Mouse (Mus musculus): ENCODE results near the gene Cct7. TPM values are rescaled to one million over a fixed set of nuclear protein-coding genes. Genes with fewer than 3 reads are reported as not detected.

Gene Cct7
- polyA plus RNA-seq, 1 experiment from 2014 or later, result 574 TPM

DNA sequence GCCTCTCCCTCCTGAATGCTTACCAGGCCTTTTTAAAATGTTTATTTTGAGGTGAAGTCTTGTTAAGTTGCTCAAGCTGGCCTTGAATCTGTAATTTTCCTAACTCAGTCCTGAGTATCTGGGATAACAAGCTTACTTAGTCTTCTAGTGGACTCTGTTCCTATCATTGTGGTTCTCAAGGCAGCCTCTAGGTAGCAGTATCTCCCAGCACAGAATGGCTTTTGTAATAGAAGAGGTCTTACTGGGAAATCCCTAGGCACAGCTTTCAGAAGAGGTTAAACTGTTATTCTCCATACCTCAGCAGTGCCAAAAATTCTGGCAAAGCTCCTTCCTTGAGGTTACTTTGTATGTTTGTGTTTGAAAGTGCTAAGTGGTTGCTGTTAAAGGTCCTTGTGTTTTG, 14.1 kb downstream of the Cct7 start:
- H3K27ac ChIP-seq (replicated peaks), result no peak overlapping the region
- no peak for ATAC-seq (ENCODE audit: low FRiP score, low read depth)
- H3K9ac ChIP-seq (replicated peaks), result no peak overlapping the region
- no peaks in the 10 kb centered on the region for H3K4me1 ChIP-seq
- H3K36me3 ChIP-seq, result peaks cover 94% of the 10 kb centered on the region
- H3K4me3 ChIP-seq, result no peak overlapping the region
- no peak overlapping the region for H3K4me2 ChIP-seq (replicated peaks)
- H3K27me3 ChIP-seq, result no peaks in the 10 kb centered on the region
- H3K9me3 ChIP-seq, result no peaks in the 10 kb centered on the region

DNA sequence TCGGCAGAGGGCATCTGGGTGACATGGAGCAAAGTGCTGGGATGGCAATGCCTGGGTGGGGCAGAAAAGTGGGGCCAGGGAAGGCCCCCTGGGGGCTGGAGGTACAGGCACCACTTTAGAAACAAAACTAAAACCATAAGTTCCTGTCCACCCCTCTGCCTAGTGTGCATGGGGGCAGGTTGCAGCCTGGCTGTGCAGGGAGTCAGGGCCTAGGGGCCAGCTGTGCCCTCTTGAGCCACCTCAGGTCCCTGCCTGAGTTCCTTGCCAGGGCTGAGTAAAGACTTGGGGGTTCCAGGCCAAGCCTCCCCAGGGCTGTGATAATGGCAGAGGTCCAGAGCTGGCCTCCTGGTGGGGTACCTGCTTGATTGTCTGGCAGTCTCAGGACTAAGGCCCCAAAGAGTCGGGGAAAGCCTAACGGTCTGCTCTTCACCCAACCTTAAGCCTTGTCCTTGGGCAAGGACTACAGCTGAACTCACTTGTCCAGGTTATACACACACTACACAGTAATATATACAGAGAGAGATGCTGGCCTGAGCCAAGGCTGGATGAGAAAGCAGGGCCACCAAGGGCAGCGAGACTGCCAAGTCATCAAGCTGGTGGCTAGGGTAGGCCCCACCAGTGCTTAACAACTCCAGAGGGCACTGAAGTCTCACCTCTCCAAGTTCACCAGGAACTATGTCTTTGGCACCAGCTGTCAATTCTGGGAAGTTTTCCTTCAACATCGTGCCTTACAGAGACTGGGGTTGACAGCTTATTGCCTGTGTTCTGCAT, 18.5 kb downstream of the Cct7 start:
- H3K4me1 ChIP-seq, result peaks cover 3% of the 10 kb centered on the region; the same call in 1 of the 2 replicates
- H3K4me3 ChIP-seq, result no peak overlapping the region
- no peak overlapping the region for H3K27ac ChIP-seq (replicated peaks)
- H3K9ac ChIP-seq (replicated peaks), result no peak overlapping the region
- ATAC-seq (ENCODE audit: low FRiP score, low read depth), result no peak
- 77% methylated on average over 5 of the region's 5 CpGs for WGBS
- H3K4me2 ChIP-seq (replicated peaks), result no peak overlapping the region
- H3K9me3 ChIP-seq, result no peaks in the 10 kb centered on the region
- peaks cover 51% of the 10 kb centered on the region for H3K36me3 ChIP-seq
- H3K27me3 ChIP-seq, result no peaks in the 10 kb centered on the region

DNA sequence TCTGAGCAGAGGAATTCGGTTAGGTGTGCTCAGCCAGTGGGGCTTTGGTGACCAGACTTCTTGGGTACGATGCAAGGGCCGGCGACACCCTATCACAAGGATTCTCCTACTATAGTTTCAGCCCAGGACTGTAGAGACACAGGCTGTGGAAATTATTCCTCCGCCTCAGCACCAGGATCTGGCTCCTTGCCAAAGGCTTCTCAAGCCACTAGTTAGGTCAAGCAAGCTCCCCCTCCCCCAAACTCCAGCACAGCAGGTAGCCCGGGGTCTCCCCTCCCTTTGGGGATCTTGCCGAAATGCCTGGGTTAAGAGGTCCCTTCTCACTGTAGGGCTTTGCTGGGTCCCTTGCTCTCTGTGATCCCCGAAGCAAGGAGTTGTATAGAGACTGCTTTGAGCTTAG, 20.6 kb downstream of the Cct7 start:
- ATAC-seq (ENCODE audit: low FRiP score, low read depth), result no peak
- Histone ChIP-seq H3K4me2 (replicated peaks) (no peak overlapping the region), H3K9me3 (no peaks in the 10 kb centered on the region), H3K9ac (replicated peaks) (no peak overlapping the region), H3K36me3 (peaks cover 30% of the 10 kb centered on the region), H3K27me3 (no peaks in the 10 kb centered on the region), H3K4me3 (no peak overlapping the region), H3K4me1 (peaks cover 3% of the 10 kb centered on the region; the same call in 1 of the 2 replicates), H3K27ac (replicated peaks) (no peak overlapping the region)
- 66% methylated on average over 8 of the region's 8 CpGs for WGBS

DNA sequence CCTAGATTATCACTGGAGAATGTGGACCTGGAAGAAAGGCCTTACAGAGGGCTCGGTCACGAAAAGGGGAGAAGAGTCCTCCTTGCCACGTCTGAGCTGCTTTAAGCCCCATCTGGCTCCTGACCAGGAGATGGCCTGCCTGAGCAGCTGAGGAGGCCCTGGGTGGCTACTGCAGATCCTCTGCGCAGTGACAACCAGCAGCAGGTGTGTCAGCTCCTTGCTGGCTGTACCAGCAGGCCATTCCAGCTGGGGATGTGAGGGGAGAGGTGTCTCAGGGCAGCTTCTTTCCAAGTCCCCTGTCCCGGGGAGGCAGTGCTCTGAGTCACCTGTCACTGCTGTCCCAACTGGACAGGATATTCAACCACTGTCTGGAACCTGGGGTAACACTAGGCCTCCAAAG, 21.2 kb downstream of the Cct7 start:
- no peak overlapping the region for H3K4me3 ChIP-seq
- peaks cover 24% of the 10 kb centered on the region for H3K36me3 ChIP-seq
- H3K27me3 ChIP-seq, result peaks cover 2% of the 10 kb centered on the region; the same call in 1 of the 2 replicates
- ATAC-seq (ENCODE audit: low FRiP score, low read depth), result no peak
- H3K9me3 ChIP-seq, result no peaks in the 10 kb centered on the region
- H3K27ac ChIP-seq (replicated peaks), result no peak overlapping the region
- H3K9ac ChIP-seq (replicated peaks), result no peak overlapping the region
- 50% methylated on average over 5 of the region's 5 CpGs for WGBS
- peaks cover 3% of the 10 kb centered on the region; the same call in 1 of the 2 replicates for H3K4me1 ChIP-seq
- no peak overlapping the region for H3K4me2 ChIP-seq (replicated peaks)

DNA sequence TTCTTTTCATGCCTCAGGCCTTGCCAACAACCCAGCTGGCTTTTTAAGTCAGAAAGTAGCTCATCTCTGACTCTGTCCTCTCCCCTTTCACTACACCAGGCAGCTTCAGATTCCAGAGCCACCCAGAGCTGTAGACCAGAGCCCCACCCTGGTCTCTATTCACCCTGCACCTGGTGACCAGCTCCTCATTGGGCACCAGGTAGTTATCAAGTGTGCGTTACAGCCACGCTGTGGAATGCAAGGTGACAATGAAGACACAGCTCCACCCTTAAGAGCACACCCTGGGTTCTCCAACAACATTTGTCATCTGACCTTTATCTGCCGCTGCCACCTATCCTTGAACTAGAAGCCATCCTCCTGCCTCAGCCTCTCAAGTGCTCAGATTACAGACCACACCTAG, 24.3 kb downstream of the Cct7 start:
- Histone ChIP-seq H3K36me3 (no peaks in the 10 kb centered on the region; the same call in 1 of the 2 replicates), H3K27ac (replicated peaks) (no peak overlapping the region), H3K9ac (replicated peaks) (no peak overlapping the region), H3K4me2 (replicated peaks) (no peak overlapping the region), H3K9me3 (no peaks in the 10 kb centered on the region), H3K4me1 (peaks cover 3% of the 10 kb centered on the region; the same call in 1 of the 2 replicates), H3K27me3 (peaks cover 9% of the 10 kb centered on the region), H3K4me3 (no peak overlapping the region)
- WGBS, result 92% methylated on average over 3 of the region's 3 CpGs
- ATAC-seq (ENCODE audit: low FRiP score, low read depth), result no peak

DNA sequence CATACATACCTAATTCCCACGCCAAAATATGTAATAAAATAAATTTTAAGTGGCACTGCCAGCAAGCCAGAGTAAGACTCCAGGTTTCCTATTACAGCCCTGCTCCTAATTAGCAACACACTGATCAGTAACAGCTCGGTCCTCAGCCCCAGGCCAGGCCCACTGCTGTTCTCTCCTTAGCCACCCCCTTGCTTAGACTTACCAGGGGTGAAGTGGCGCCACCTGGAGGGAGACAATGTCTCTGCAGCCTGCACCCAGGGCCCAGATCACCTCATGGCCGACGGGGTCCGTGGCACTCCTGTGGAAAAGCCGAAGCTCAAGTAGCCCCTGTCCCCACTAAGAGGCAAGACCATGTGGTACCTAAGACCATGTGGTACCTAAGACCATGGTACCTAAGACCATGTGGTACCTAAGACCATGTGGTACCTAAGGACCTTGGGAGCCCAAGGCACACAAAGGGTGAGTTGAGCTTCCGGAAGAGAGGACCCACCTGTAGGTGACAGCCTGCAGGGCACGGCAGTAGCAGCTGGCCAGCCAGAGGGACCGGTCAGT, 26.1 kb downstream of the Cct7 start:
- Histone ChIP-seq H3K4me1 (no peaks in the 10 kb centered on the region), H3K27me3 (peaks cover 17% of the 10 kb centered on the region), H3K9me3 (no peaks in the 10 kb centered on the region), H3K4me3 (no peak overlapping the region), H3K27ac (replicated peaks) (no peak overlapping the region), H3K36me3 (no peaks in the 10 kb centered on the region; the same call in 1 of the 2 replicates), H3K9ac (replicated peaks) (no peak overlapping the region), H3K4me2 (replicated peaks) (no peak overlapping the region)
- WGBS, result 47% methylated on average over 10 of the region's 10 CpGs
- ATAC-seq (ENCODE audit: low FRiP score, low read depth), result peak; percentile 49; the same call in 1 of the 2 replicates

DNA sequence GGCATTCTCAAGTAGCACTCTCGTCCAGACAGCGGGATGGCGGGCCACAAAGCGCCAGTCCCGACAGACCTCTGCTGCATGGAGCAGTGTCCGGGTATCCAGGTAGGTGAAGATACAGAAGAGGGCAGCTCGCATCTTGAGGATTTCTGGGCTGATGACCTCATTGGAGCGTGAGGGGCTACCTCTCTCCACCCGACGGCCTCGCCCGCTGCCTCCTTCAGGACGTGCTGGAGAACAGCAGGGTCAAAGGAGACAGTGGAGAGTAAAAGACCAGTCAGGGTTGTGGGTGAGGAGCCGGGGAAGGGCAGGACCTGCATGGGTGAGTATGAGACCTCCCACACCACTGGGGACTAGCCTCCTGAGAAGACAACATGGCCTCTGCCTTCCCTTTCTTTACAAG, 27.1 kb downstream of the Cct7 start:
- Histone ChIP-seq H3K4me3 (no peak overlapping the region), H3K36me3 (no peaks in the 10 kb centered on the region; the same call in 1 of the 2 replicates), H3K9ac (replicated peaks) (no peak overlapping the region), H3K4me2 (replicated peaks) (no peak overlapping the region), H3K27me3 (peaks cover 27% of the 10 kb centered on the region), H3K27ac (replicated peaks) (no peak overlapping the region), H3K9me3 (no peaks in the 10 kb centered on the region), H3K4me1 (no peaks in the 10 kb centered on the region)
- WGBS, result 38% methylated on average over 14 of the region's 14 CpGs
- ATAC-seq (ENCODE audit: low FRiP score, low read depth), result no peak

DNA sequence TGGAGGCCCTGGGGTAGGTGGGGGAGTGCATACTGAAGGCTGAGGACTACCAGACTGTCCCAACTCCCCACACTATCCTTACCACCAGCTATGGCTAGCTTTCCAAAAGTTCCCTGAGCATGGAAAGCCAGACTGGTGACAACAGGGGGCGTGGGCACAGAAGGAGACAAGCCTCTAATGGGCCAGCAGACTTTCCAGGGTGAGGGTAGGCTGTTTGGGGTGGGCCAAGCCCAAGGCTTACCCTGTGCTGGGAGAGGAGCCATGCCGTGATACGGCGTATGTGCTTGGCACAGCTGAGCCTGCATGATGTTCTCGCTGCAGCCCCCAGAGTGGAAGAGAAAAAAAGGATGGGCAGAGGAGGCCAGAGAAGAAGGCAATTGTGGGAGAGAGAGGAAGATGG, 28.7 kb downstream of the Cct7 start:
- no peak overlapping the region for H3K9ac ChIP-seq (replicated peaks)
- WGBS, result 83% methylated on average over 5 of the region's 5 CpGs
- H3K9me3 ChIP-seq, result no peaks in the 10 kb centered on the region
- no peaks in the 10 kb centered on the region for H3K36me3 ChIP-seq
- H3K4me1 ChIP-seq, result peaks cover 13% of the 10 kb centered on the region
- H3K27ac ChIP-seq (replicated peaks), result no peak overlapping the region
- H3K4me2 ChIP-seq (replicated peaks), result no peak overlapping the region
- peaks cover 42% of the 10 kb centered on the region for H3K27me3 ChIP-seq
- no peak for ATAC-seq (ENCODE audit: low FRiP score, low read depth)
- no peak overlapping the region for H3K4me3 ChIP-seq

DNA sequence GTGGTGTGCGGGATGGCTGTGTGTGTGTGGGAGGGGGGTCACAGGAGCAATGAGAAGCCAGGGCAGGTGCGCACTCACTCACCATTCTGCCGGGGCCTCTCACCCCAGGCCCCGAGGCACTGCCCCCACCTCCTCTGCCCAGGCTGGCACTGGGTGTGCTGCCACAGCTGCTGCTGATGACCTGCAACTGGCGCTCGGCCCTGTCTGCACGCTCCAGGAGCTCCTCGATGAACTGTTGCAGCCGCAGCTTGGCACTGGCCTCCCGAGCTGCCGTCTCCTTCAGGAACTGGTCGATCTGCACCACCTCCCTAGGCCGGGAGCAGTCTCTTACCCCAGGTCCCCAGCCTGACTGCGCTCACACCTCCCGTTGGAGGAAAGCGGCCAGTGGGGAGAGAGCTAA, 29.4 kb downstream of the Cct7 start:
- WGBS, result 84% methylated on average over 16 of the region's 16 CpGs
- Histone ChIP-seq H3K36me3 (no peaks in the 10 kb centered on the region), H3K4me3 (no peak overlapping the region), H3K4me2 (replicated peaks) (no peak overlapping the region), H3K27ac (replicated peaks) (no peak overlapping the region), H3K4me1 (peaks cover 13% of the 10 kb centered on the region), H3K9ac (replicated peaks) (no peak overlapping the region), H3K27me3 (peaks cover 49% of the 10 kb centered on the region), H3K9me3 (no peaks in the 10 kb centered on the region)
- no peak for ATAC-seq (ENCODE audit: low FRiP score, low read depth)

DNA sequence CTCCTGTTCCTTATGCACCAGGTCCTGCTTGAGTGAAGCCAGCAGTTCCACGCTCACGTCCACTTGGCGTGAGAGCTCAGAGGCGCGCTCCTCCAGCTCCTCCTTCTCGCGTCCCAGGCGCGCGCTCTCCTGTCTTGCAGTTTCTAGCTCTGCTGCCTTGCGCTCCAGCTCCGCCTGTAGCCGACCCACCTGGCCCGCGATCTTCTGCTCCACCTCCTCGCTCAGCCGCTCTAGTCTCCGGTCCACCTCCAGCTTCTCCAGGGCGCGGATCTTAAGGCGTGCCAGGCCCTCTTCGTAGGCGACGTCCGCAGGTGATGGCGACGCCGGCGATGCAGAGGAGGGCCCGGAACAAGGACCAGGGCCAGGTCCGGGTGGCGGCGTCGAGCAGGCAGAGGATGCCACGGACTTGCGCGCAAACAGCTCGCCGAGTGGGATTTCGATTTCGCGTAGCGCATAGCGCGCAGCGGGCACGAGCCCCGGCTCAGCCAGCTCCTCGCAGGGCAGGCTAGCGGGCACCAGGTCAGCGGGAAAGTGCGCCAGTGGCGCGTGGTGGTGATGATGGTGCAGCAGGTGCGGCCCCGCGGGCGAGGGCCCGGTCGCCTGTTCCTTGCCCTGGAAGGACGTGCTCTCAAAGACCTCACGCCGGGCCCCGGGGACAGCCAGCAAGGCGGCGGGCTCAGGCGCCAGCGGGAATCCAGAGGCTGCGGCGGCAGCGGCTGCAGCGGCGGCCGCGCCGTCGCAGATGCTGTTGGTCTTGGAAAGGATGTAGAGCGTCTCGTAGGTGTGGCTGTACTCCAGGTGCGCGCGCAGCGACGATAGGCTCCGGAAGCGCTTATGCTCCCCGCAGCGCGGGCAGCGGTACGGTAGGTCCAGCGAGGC, 32.8 kb downstream of the Cct7 start:
- Histone ChIP-seq H3K9ac (replicated peaks) (peak overlapping the region; percentile 28; the same call in 1 of the 2 replicates), H3K4me2 (replicated peaks) (peak overlapping the region; percentile 53), H3K4me1 (peaks cover 18% of the 10 kb centered on the region), H3K27ac (replicated peaks) (no peak overlapping the region), H3K9me3 (no peaks in the 10 kb centered on the region), H3K27me3 (peaks cover 61% of the 10 kb centered on the region), H3K36me3 (no peaks in the 10 kb centered on the region), H3K4me3 (peak overlapping the region; percentile 37)
- 3% methylated on average over 92 of the region's 92 CpGs for WGBS
- ATAC-seq (ENCODE audit: low FRiP score, low read depth), result no peak

DNA sequence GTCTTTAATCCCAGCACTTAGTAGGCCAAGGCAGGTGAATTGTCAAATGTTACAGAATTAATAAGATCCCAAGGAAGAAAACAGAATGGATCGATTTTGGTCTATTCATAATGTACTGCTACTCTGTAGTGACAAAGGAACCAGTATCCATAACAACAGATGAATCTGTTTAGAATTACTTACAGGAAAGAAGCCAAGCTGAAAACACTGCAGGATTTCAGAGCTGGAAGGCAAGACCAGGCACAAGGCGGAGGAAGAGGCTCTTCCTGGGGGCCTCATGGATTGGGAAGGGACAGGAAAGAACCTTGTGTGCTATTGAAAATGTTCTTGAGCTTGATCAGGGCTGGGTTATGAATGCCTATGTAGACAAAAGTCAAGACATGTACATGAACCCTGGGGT, 34.4 kb downstream of the Cct7 start:
- 85% methylated on average over 2 of the region's 2 CpGs for WGBS
- Histone ChIP-seq H3K36me3 (no peaks in the 10 kb centered on the region), H3K4me2 (replicated peaks) (no peak overlapping the region), H3K4me3 (no peak overlapping the region), H3K9ac (replicated peaks) (no peak overlapping the region), H3K9me3 (no peaks in the 10 kb centered on the region), H3K27ac (replicated peaks) (no peak overlapping the region), H3K27me3 (peaks cover 58% of the 10 kb centered on the region), H3K4me1 (peaks cover 18% of the 10 kb centered on the region)
- ATAC-seq (ENCODE audit: low FRiP score, low read depth), result no peak

DNA sequence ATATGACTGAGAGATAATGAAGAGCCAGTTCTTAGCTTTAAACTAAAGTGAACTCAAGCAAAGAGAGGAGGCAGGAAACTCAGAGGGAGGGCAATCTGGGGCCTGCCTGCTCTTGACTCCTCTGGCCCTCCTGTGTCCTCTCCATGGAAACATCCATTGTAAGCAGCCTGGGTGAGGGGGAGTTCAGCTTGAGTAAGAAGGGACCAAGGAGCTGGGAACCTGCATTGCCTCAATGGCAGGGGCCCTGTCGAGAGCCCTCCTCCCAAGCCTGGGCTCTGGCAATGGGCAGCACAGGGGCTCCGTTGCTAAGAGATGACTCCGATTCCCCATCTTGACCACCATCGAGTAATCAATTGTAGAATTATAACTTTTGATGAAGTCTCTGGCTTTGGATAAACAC, 37.2 kb downstream of the Cct7 start:
- H3K4me2 ChIP-seq (replicated peaks), result no peak overlapping the region
- no peak for ATAC-seq (ENCODE audit: low FRiP score, low read depth)
- WGBS, result 24% methylated on average over 4 of the region's 4 CpGs
- no peak overlapping the region for H3K4me3 ChIP-seq
- peaks cover 41% of the 10 kb centered on the region for H3K27me3 ChIP-seq
- H3K9ac ChIP-seq (replicated peaks), result no peak overlapping the region
- H3K4me1 ChIP-seq, result peaks cover 18% of the 10 kb centered on the region
- no peak overlapping the region for H3K27ac ChIP-seq (replicated peaks)
- no peaks in the 10 kb centered on the region for H3K9me3 ChIP-seq
- no peaks in the 10 kb centered on the region for H3K36me3 ChIP-seq
